Mouse (Mus musculus) megakaryocyte, embryonic 14.5 days (primary cell): ENCODE measurements around the gene Pdzd8.

Experiments used
- FLI1 ChIP-seq: IDR thresholded peaks from 2 replicates; pipeline ENCODE4 v1.6.1; 2012; ENCODE audit warnings: low read length, inconsistent platforms, mixed read lengths
- GATA1 ChIP-seq: IDR thresholded peaks from 3 replicates; pipeline ENCODE4 v1.6.1; 2012; ENCODE audit warnings: mixed read lengths, low read length, inconsistent platforms, borderline replicate concordance

DNA sequence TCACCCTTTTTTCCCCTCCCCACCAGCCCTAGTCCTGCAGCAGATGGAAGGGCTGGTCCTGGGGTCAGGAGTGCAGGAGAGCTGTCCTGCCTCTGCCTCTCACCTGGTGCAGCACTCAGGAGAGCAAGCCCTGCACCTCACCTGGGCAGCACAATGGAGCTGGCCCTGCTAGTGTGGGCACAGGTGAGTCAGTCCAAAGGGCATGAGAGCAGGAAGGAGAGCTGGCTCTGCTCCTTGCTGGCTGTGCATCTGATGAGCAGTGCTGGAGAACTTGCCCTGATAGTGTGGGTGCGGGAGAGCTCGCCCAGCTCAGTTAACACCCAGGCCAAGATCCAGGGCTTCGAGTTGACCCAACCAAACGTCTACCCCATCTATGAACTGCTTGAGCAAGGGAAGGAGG, 22.3 kb upstream of the Pdzd8 start:
- TF ChIP-seq FLI1 (no peak), GATA1 (no peak)
